Mouse (Mus musculus) E14TG2a.4 (cell line): ENCODE measurements around the gene Wwc1.

Experiments used
- CTCF ChIP-seq: conservative IDR thresholded peaks from 2 replicates; pipeline ENCODE4 v1.5.1; 2014; ENCODE audit warnings: low read length
- NANOG ChIP-seq: IDR thresholded peaks from 2 replicates; pipeline ENCODE4 v1.6.1; 2014; ENCODE audit warnings: borderline replicate concordance, low read length, mixed read lengths
- POU5F1 ChIP-seq: IDR thresholded peaks from 2 replicates; pipeline ENCODE4 v1.6.1; 2014; ENCODE audit warnings: low read length, borderline replicate concordance

DNA sequence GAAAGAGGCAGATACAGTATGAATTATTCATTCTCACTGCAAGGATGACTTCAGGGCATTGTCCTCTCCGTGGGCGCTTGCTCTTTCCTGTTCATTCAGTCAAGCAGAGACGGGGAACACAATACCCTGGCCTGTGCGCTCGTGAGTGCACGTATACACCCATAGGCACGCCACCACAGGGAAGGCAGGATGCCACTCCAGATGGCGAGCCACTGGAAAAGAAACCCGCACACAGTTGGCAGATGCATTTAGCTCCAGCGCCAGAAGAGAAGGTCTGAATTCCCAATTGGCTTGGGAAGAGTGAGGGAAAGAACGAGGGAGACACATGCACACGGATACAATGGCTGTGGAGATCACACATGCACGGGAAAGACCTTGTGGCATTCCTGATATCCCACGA, 53.0 kb downstream of the Wwc1 start:
- no peak for TF ChIP-seq CTCF
- TF ChIP-seq NANOG = no peak
- TF ChIP-seq POU5F1 = no peak
